Mouse (Mus musculus): ENCODE results near the gene Tmprss11a. TPM values are rescaled to one million over a fixed set of nuclear protein-coding genes. Genes with fewer than 3 reads are reported as not detected.

Tmprss11a gene
- total RNA-seq, 2 experiments from 2014 or later = not detected

Other genes starting within 250 kb of the Tmprss11a start
- gene Tmprss11c, start 179.7 kb downstream of the Tmprss11a start, total RNA-seq (2015; ENCODE audit: low replicate concordance) = not detected in 2 replicates
- gene Tmprss11c, start 179.7 kb downstream of the Tmprss11a start, total RNA-seq (2017; ENCODE audit: low replicate concordance) = not detected in 2 replicates
- not detected in 2 replicates for gene Tmprss11d, start 95.6 kb downstream of the Tmprss11a start, total RNA-seq (2015; ENCODE audit: low replicate concordance)
- gene Tmprss11d, start 95.6 kb downstream of the Tmprss11a start, total RNA-seq (2017; ENCODE audit: low replicate concordance) = not detected in 2 replicates
- not detected in 2 replicates for gene Tmprss11g, start 49.6 kb upstream of the Tmprss11a start, total RNA-seq (2015; ENCODE audit: low replicate concordance)
- gene Tmprss11g, start 49.6 kb upstream of the Tmprss11a start, total RNA-seq (2017; ENCODE audit: low replicate concordance) = not detected in 2 replicates
- not detected in 2 replicates for gene Tmprss11f, start 163.4 kb upstream of the Tmprss11a start, total RNA-seq (2015; ENCODE audit: low replicate concordance)
- gene Tmprss11f, start 163.4 kb upstream of the Tmprss11a start, total RNA-seq (2017; ENCODE audit: low replicate concordance) = 0.56 TPM in 1 of 2 replicates, not detected in the other
- not detected in 2 replicates for gene Tmprss11b, start 207.4 kb upstream of the Tmprss11a start, total RNA-seq (2015; ENCODE audit: low replicate concordance)
- gene Tmprss11b, start 207.4 kb upstream of the Tmprss11a start, total RNA-seq (2017; ENCODE audit: low replicate concordance) = not detected in 2 replicates

Measured in erythroblast, adult 5-6 weeks (primary cell).